9 mouse cellular contexts compared by ENCODE assay signal in genomic region chr11:115192180-115192579, GRCm38 (mm10). TPM values are rescaled to one million over a fixed set of nuclear protein-coding genes. Genes with fewer than 3 reads are reported as not detected.
DNase-seq lines count a peak whose midpoint lies in the region; ATAC-seq and TF ChIP-seq lines count a peak whose summit lies in the region.
"Had no signal": no experiment of that assay in that cellular context is flagged by ENCODE, and none has a peak within 500 bp of the region (broad histone marks: within the 10 kb centered on the region; RNA-seq: fewer than 3 reads in every experiment).

No protein-coding gene starts in this region.

- no peak overlapping the region for H3K4me2 ChIP-seq in embryonic facial prominence, embryonic 14.5 days (ENCODE audit: low read depth, low read length)
- no peak overlapping the region for H3K4me2 ChIP-seq in lung, embryonic 16.5 days (ENCODE audit: low read depth, low read length)
- no peak overlapping the region for H3K4me2 ChIP-seq in forebrain, embryonic 11.5 days (ENCODE audit: low read depth, low read length, severe bottlenecking)
- no peak overlapping the region for H3K4me2 ChIP-seq in hindbrain, postnatal 0 days (ENCODE audit: low read depth, low read length)
- H3K4me2 ChIP-seq: neural tube, embryonic 13.5 days had no signal

- H3K27ac ChIP-seq in embryonic facial prominence, embryonic 14.5 days (replicated peaks; ENCODE audit: low read depth, low read length): no peak overlapping the region
- peak overlapping the region; percentile 67 for H3K27ac ChIP-seq in lung, embryonic 16.5 days (ENCODE audit: low read length)
- H3K27ac ChIP-seq in forebrain, embryonic 11.5 days (ENCODE audit: low read depth, low read length): no peak overlapping the region
- H3K27ac ChIP-seq in hindbrain, postnatal 0 days: no peak overlapping the region; the same call in 1 of the 2 replicates
- H3K27ac ChIP-seq: neural tube, embryonic 13.5 days had no signal

- no peaks in the 10 kb centered on the region for H3K9me3 ChIP-seq in embryonic facial prominence, embryonic 14.5 days (ENCODE audit: control insufficient read depth, low read length)
- H3K9me3 ChIP-seq in lung, embryonic 16.5 days (ENCODE audit: control insufficient read depth, low read length): no peaks in the 10 kb centered on the region
- H3K9me3 ChIP-seq in forebrain, embryonic 11.5 days (ENCODE audit: control insufficient read depth, low read length): no peaks in the 10 kb centered on the region
- no peaks in the 10 kb centered on the region for H3K9me3 ChIP-seq in hindbrain, postnatal 0 days (ENCODE audit: low read length)
- H3K9me3 ChIP-seq: neural tube, embryonic 13.5 days had no signal

- no peak for ATAC-seq in embryonic facial prominence, embryonic 14.5 days (ENCODE audit: low read depth)
- ATAC-seq in lung, embryonic 16.5 days (ENCODE audit: low read depth): peak; percentile 37
- ATAC-seq in forebrain, embryonic 11.5 days (replicated peaks; ENCODE audit: low FRiP score): no peak
- ATAC-seq in hindbrain, postnatal 0 days: no peak

- 0 out of 2 replicates have a peak, but pooled peaks cover 5% of the 10 kb centered on the region for H3K4me1 ChIP-seq in embryonic facial prominence, embryonic 14.5 days (ENCODE audit: control insufficient read depth, insufficient read depth, low read length)
- peaks cover 11% of the 10 kb centered on the region for H3K4me1 ChIP-seq in lung, embryonic 16.5 days (replicated peaks; ENCODE audit: control insufficient read depth, insufficient read depth, low read length)
- 0 out of 2 replicates have a peak, but pooled peaks cover 4% of the 10 kb centered on the region for H3K4me1 ChIP-seq in forebrain, embryonic 11.5 days (replicated peaks; ENCODE audit: control insufficient read depth, insufficient read depth, low read length)
- H3K4me1 ChIP-seq in hindbrain, postnatal 0 days (ENCODE audit: insufficient read depth, low read length): peaks cover 5% of the 10 kb centered on the region; the same call in 1 of the 2 replicates

- WGBS in embryonic facial prominence, embryonic 14.5 days: 56% methylated on average over 9 of the region's 9 CpGs
- WGBS in lung, embryonic 16.5 days: 37% methylated on average over 9 of the region's 9 CpGs
- WGBS in forebrain, embryonic 11.5 days: 78% methylated on average over 9 of the region's 9 CpGs
- 72% methylated on average over 9 of the region's 9 CpGs for WGBS in hindbrain, postnatal 0 days

- DNase-seq in right cerebral cortex, postnatal 10 days (ENCODE audit: low spot score in 2 of 2): peak; percentile 52 to 72
- DNase-seq in right cerebral cortex, postnatal 25 days: no peak
- DNase-seq in embryonic facial prominence, embryonic 14.5 days (ENCODE audit: low spot score): peak; percentile 32
- peak; percentile 69 for DNase-seq in heart, postnatal 4 days
- DNase-seq in forebrain, embryonic 11.5 days (ENCODE audit: low spot score): no peak
- DNase-seq in hindbrain, postnatal 0 days (ENCODE audit: low spot score): no peak
- DNase-seq in layer of hippocampus, adult 8-10 months (ENCODE audit: low spot score in 2 of 2): no peak

- H3K27me3 ChIP-seq in embryonic facial prominence, embryonic 14.5 days (replicated peaks; ENCODE audit: control insufficient read depth, insufficient read depth, low read length): no peaks in the 10 kb centered on the region
- no peaks in the 10 kb centered on the region for H3K27me3 ChIP-seq in lung, embryonic 16.5 days (ENCODE audit: control insufficient read depth, insufficient read depth, low read depth, low read length)
- H3K27me3 ChIP-seq in forebrain, embryonic 11.5 days (ENCODE audit: control insufficient read depth, insufficient read depth, low read length): no peaks in the 10 kb centered on the region
- no peaks in the 10 kb centered on the region for H3K27me3 ChIP-seq in hindbrain, postnatal 0 days (ENCODE audit: insufficient read depth, low read length)
- H3K27me3 ChIP-seq: neural tube, embryonic 13.5 days had no signal

- H3K36me3 ChIP-seq in embryonic facial prominence, embryonic 14.5 days (ENCODE audit: control insufficient read depth, insufficient read depth, low read length): 0 out of 2 replicates have a peak, but pooled peaks cover under 1% of the 10 kb centered on the region
- 0 out of 2 replicates have a peak, but pooled peaks cover under 1% of the 10 kb centered on the region for H3K36me3 ChIP-seq in lung, embryonic 16.5 days (ENCODE audit: control insufficient read depth, insufficient read depth, low read length)
- no peaks in the 10 kb centered on the region for H3K36me3 ChIP-seq in forebrain, embryonic 11.5 days (ENCODE audit: control insufficient read depth, insufficient read depth, low read length)
- H3K36me3 ChIP-seq in hindbrain, postnatal 0 days (ENCODE audit: insufficient read depth, low read length): no peaks in the 10 kb centered on the region

- H3K9ac ChIP-seq in embryonic facial prominence, embryonic 14.5 days (ENCODE audit: low read depth, low read length): no peak overlapping the region
- H3K9ac ChIP-seq in lung, embryonic 16.5 days (ENCODE audit: low read length): 0 out of 2 replicates have a peak overlapping the region, but pooled peaks have one; percentile 28
- no peak overlapping the region for H3K9ac ChIP-seq in forebrain, embryonic 11.5 days (ENCODE audit: low read length)
- H3K9ac ChIP-seq in hindbrain, postnatal 0 days (replicated peaks; ENCODE audit: low read length): no peak overlapping the region
- H3K9ac ChIP-seq: neural tube, embryonic 13.5 days had no signal

- no peak for TF ChIP-seq CTCF in hindbrain, postnatal 0 days (IDR thresholded peaks at IDR 0.05; ENCODE audit: low read depth)

- H3K4me3 ChIP-seq in embryonic facial prominence, embryonic 14.5 days (ENCODE audit: low read depth, low read length): no peak overlapping the region
- no peak overlapping the region for H3K4me3 ChIP-seq in lung, embryonic 16.5 days (ENCODE audit: low read length)
- no peak overlapping the region for H3K4me3 ChIP-seq in forebrain, embryonic 11.5 days (ENCODE audit: low read depth, low read length)
- H3K4me3 ChIP-seq in hindbrain, postnatal 0 days (ENCODE audit: low read length): no peak overlapping the region
- H3K4me3 ChIP-seq: neural tube, embryonic 13.5 days had no signal

RNA-seq across cellular contexts. Expression of gene Nat9, which starts 4.5 kb away (rescaled TPM):
- polyA plus RNA-seq in embryonic facial prominence, embryonic 14.5 days (2014; fragmentation: Nextera tagmentation; extraction: Ambion mirVana): 20.0 and 23.3 TPM in 2 replicates
- total RNA-seq in heart, postnatal 4 days (2021): 10 to 100 TPM; 11.9 to 12.0 TPM
- polyA plus RNA-seq in lung, embryonic 16.5 days (2015; fragmentation: Nextera tagmentation; extraction: Ambion mirVana): 26.0 and 29.8 TPM in 2 replicates
- polyA plus RNA-seq in forebrain, embryonic 11.5 days (2014; fragmentation: Nextera tagmentation; extraction: Ambion mirVana): 13.8 and 16.0 TPM in 2 replicates
- 17.3 and 27.8 TPM in 2 replicates for total RNA-seq in hindbrain, postnatal 0 days (2014; rRNA removed)
- polyA plus RNA-seq in hindbrain, postnatal 0 days (2015; fragmentation: Nextera tagmentation; extraction: Ambion mirVana): 17.3 and 22.2 TPM in 2 replicates
- 10 to 100 TPM; 20.4 to 25.2 (median 22.5) TPM for total RNA-seq in layer of hippocampus, adult 8-10 months (2022)

RNA-seq across cellular contexts. Expression of gene Tmem104, which starts 4.9 kb away (rescaled TPM):
- polyA plus RNA-seq in embryonic facial prominence, embryonic 14.5 days (2014; fragmentation: Nextera tagmentation; extraction: Ambion mirVana): 12.5 and 14.9 TPM in 2 replicates
- total RNA-seq in heart, postnatal 4 days (2021): 1 to 10 TPM; 5.2 to 9.3 TPM
- 8.6 and 9.1 TPM in 2 replicates for polyA plus RNA-seq in lung, embryonic 16.5 days (2015; fragmentation: Nextera tagmentation; extraction: Ambion mirVana)
- polyA plus RNA-seq in forebrain, embryonic 11.5 days (2014; fragmentation: Nextera tagmentation; extraction: Ambion mirVana): 8.8 and 9.2 TPM in 2 replicates
- 6.4 and 11.1 TPM in 2 replicates for total RNA-seq in hindbrain, postnatal 0 days (2014; rRNA removed)
- polyA plus RNA-seq in hindbrain, postnatal 0 days (2015; fragmentation: Nextera tagmentation; extraction: Ambion mirVana): 10.1 and 13.5 TPM in 2 replicates
- 10 to 100 TPM; 12.5 to 19.8 (median 16.1) TPM for total RNA-seq in layer of hippocampus, adult 8-10 months (2022)

RNA-seq across cellular contexts. Expression of gene Slc9a3r1, which starts 29.0 kb away (rescaled TPM):
- polyA plus RNA-seq in embryonic facial prominence, embryonic 14.5 days (2014; fragmentation: Nextera tagmentation; extraction: Ambion mirVana): 40.6 and 43.5 TPM in 2 replicates
- 10 to 100 TPM; 13.9 to 15.3 TPM for total RNA-seq in heart, postnatal 4 days (2021)
- 63.2 and 68.7 TPM in 2 replicates for polyA plus RNA-seq in lung, embryonic 16.5 days (2015; fragmentation: Nextera tagmentation; extraction: Ambion mirVana)
- polyA plus RNA-seq in forebrain, embryonic 11.5 days (2014; fragmentation: Nextera tagmentation; extraction: Ambion mirVana): 34.3 and 35.2 TPM in 2 replicates
- total RNA-seq in hindbrain, postnatal 0 days (2014; rRNA removed): 72.6 and 76.9 TPM in 2 replicates
- polyA plus RNA-seq in hindbrain, postnatal 0 days (2015; fragmentation: Nextera tagmentation; extraction: Ambion mirVana): 91.8 and 98.2 TPM in 2 replicates
- 10 to 100 TPM; 68.3 to 84.2 (median 77.1) TPM for total RNA-seq in layer of hippocampus, adult 8-10 months (2022)

RNA-seq across cellular contexts. Expression of gene Cd300lf, which starts 58.4 kb away (rescaled TPM):
- polyA plus RNA-seq in embryonic facial prominence, embryonic 14.5 days (2014; fragmentation: Nextera tagmentation; extraction: Ambion mirVana): 0.14 and 0.56 TPM in 2 replicates
- under 1 TPM; 0.31 to 0.52 TPM for total RNA-seq in heart, postnatal 4 days (2021)
- polyA plus RNA-seq in lung, embryonic 16.5 days (2015; fragmentation: Nextera tagmentation; extraction: Ambion mirVana): 2.8 and 3.1 TPM in 2 replicates
- not detected in 2 replicates for polyA plus RNA-seq in forebrain, embryonic 11.5 days (2014; fragmentation: Nextera tagmentation; extraction: Ambion mirVana)
- total RNA-seq in hindbrain, postnatal 0 days (2014; rRNA removed): not detected in 2 replicates
- polyA plus RNA-seq in hindbrain, postnatal 0 days (2015; fragmentation: Nextera tagmentation; extraction: Ambion mirVana): 0.23 and 0.37 TPM in 2 replicates
- total RNA-seq in layer of hippocampus, adult 8-10 months (2022): 1 to 10 TPM in 3 of 4 experiments, under 1 TPM in 1; 0.62 to 4.3 (median 1.7) TPM

Comparison
In these comparisons a context has a peak if more than half of its experiments do, and no peak if none do; other contexts are left out.
1. DNase-seq: peak in right cerebral cortex, postnatal 10 days (2 of 2), embryonic facial prominence, embryonic 14.5 days (single experiment) and heart, postnatal 4 days (single experiment); none in right cerebral cortex, postnatal 25 days (single experiment), forebrain, embryonic 11.5 days (single experiment), hindbrain, postnatal 0 days (single experiment) and layer of hippocampus, adult 8-10 months (0 of 2).